Comparison of ENCODE assay signal across 13 mouse cellular contexts in genomic region chr14:31565478-31566212, GRCm38 (mm10). TPM values are rescaled to one million over a fixed set of nuclear protein-coding genes. Genes with fewer than 3 reads are reported as not detected.
A peak's percentile ranks its signal among the peaks of the same experiment; 100 is the strongest.
DNase-seq lines count a peak whose midpoint lies in the region; ATAC-seq and TF ChIP-seq lines count a peak whose summit lies in the region.
"Had no signal": no experiment of that assay in that cellular context is flagged by ENCODE, and none has a peak within 500 bp of the region (broad histone marks: within the 10 kb centered on the region; RNA-seq: fewer than 3 reads in every experiment).

No protein-coding gene starts in this region.

- 61% methylated on average over 9 of the region's 9 CpGs for WGBS in heart, embryonic 11.5 days (ENCODE audit: insufficient replicate concordance)
- WGBS in kidney, adult 2 months = 55% methylated on average over 9 of the region's 9 CpGs
- 45% methylated on average over 9 of the region's 9 CpGs for WGBS in embryonic facial prominence, embryonic 15.5 days
- 63% methylated on average over 9 of the region's 9 CpGs for WGBS in liver, postnatal 0 days (ENCODE audit: insufficient replicate concordance)
- 69% methylated on average over 9 of the region's 9 CpGs for WGBS in forebrain, postnatal 0 days

- TF ChIP-seq EP300 in liver, postnatal 0 days (IDR thresholded peaks at IDR 0.05; ENCODE audit: low read depth) = no peak

- no peak for TF ChIP-seq POLR2A in kidney, adult 2 months (IDR thresholded peaks at IDR 0.05; ENCODE audit: low read depth, low read length)

- H3K36me3 ChIP-seq in heart, embryonic 11.5 days (ENCODE audit: control insufficient read depth, insufficient read depth, low read length) = no peaks in the 10 kb centered on the region
- H3K36me3 ChIP-seq in kidney, adult 2 months (ENCODE audit: control insufficient read depth, insufficient read depth, low read length) = no peaks in the 10 kb centered on the region
- H3K36me3 ChIP-seq in embryonic facial prominence, embryonic 15.5 days = no peaks in the 10 kb centered on the region
- no peaks in the 10 kb centered on the region for H3K36me3 ChIP-seq in liver, postnatal 0 days (replicated peaks; ENCODE audit: insufficient read depth, low read length)
- no peaks in the 10 kb centered on the region for H3K36me3 ChIP-seq in forebrain, postnatal 0 days (ENCODE audit: insufficient read depth)

- peaks cover 43% of the 10 kb centered on the region for H3K4me1 ChIP-seq in heart, embryonic 11.5 days (ENCODE audit: control insufficient read depth, insufficient read depth, low read length)
- peaks cover 10% of the 10 kb centered on the region; the same call in 1 of the 2 replicates for H3K4me1 ChIP-seq in kidney, adult 2 months (ENCODE audit: control insufficient read depth, insufficient read depth, low read length)
- peaks cover 16% of the 10 kb centered on the region for H3K4me1 ChIP-seq in embryonic facial prominence, embryonic 15.5 days
- peaks cover 30% of the 10 kb centered on the region for H3K4me1 ChIP-seq in liver, postnatal 0 days (ENCODE audit: insufficient read depth)
- no peaks in the 10 kb centered on the region for H3K4me1 ChIP-seq in forebrain, postnatal 0 days (ENCODE audit: insufficient read depth)

- H3K9me3 ChIP-seq in heart, embryonic 11.5 days (replicated peaks; ENCODE audit: control insufficient read depth, low read length) = no peaks in the 10 kb centered on the region
- H3K9me3 ChIP-seq in embryonic facial prominence, embryonic 15.5 days (replicated peaks) = no peaks in the 10 kb centered on the region
- no peaks in the 10 kb centered on the region for H3K9me3 ChIP-seq in liver, postnatal 0 days (ENCODE audit: low read length)
- H3K9me3 ChIP-seq in forebrain, postnatal 0 days (ENCODE audit: low read length) = no peaks in the 10 kb centered on the region

- peak overlapping the region; percentile 76 for H3K27ac ChIP-seq in heart, embryonic 11.5 days (ENCODE audit: low read depth, low read length)
- no peak overlapping the region for H3K27ac ChIP-seq in kidney, adult 2 months (ENCODE audit: insufficient read depth, low read depth, low read length)
- peak overlapping the region; percentile 44; the same call in 1 of the 2 replicates for H3K27ac ChIP-seq in embryonic facial prominence, embryonic 15.5 days (replicated peaks)
- no peak overlapping the region for H3K27ac ChIP-seq in liver, postnatal 0 days (ENCODE audit: low read depth)
- H3K27ac ChIP-seq in forebrain, postnatal 0 days (ENCODE audit: low read depth, low read length) = no peak overlapping the region

- no peak for ATAC-seq in heart, embryonic 11.5 days (replicated peaks; ENCODE audit: insufficient number of reproducible peaks, low FRiP score, low TSS enrichment)
- no peak for ATAC-seq in embryonic facial prominence, embryonic 15.5 days (ENCODE audit: insufficient number of reproducible peaks, low FRiP score, low TSS enrichment, low read depth)
- ATAC-seq in liver, postnatal 0 days = peak; percentile 33; the same call in 1 of the 2 replicates
- ATAC-seq in forebrain, postnatal 0 days = no peak

- H3K4me3 ChIP-seq in heart, embryonic 11.5 days (ENCODE audit: low read depth, low read length) = no peak overlapping the region
- no peak overlapping the region for H3K4me3 ChIP-seq in kidney, adult 2 months (ENCODE audit: insufficient read depth, low read depth, low read length)
- no peak overlapping the region for H3K4me3 ChIP-seq in embryonic facial prominence, embryonic 15.5 days (replicated peaks)
- H3K4me3 ChIP-seq in liver, postnatal 0 days (ENCODE audit: low read depth, low read length) = no peak overlapping the region
- no peak overlapping the region for H3K4me3 ChIP-seq in forebrain, postnatal 0 days (ENCODE audit: low read depth, low read length)

- no peak for TF ChIP-seq CTCF in kidney, adult 2 months (conservative IDR thresholded peaks at IDR 0.05; ENCODE audit: insufficient read depth, insufficient read length, low read depth, low read length)
- no peak for TF ChIP-seq CTCF in liver, postnatal 0 days (IDR thresholded peaks at IDR 0.05; ENCODE audit: low read depth)
- TF ChIP-seq CTCF in forebrain, postnatal 0 days (IDR thresholded peaks at IDR 0.05; ENCODE audit: low read depth) = no peak

- H3K9ac ChIP-seq in heart, embryonic 11.5 days (ENCODE audit: low read depth, low read length) = no peak overlapping the region; the same call in 1 of the 2 replicates
- H3K9ac ChIP-seq in embryonic facial prominence, embryonic 15.5 days = no peak overlapping the region
- no peak overlapping the region for H3K9ac ChIP-seq in liver, postnatal 0 days (replicated peaks)
- H3K9ac ChIP-seq in forebrain, postnatal 0 days = no peak overlapping the region

- DNase-seq in heart, adult 9 months (ENCODE audit: low spot score in 2 of 2) = no peak
- peak; percentile 15 for DNase-seq in kidney, postnatal 14 days
- no peak for DNase-seq in kidney, adult 2 months
- DNase-seq in liver, postnatal 0 days = no peak
- DNase-seq in left cerebral cortex, adult 18-20 months (ENCODE audit: low spot score in 2 of 2) = no peak
- DNase-seq in forebrain, postnatal 0 days = no peak
- DNase-seq: cerebellum, adult 18-20 months; left cerebral cortex, postnatal 4 days; right cerebral cortex, postnatal 4 days had no signal

- peak overlapping the region; percentile 21; the same call in 1 of the 2 replicates for H3K4me2 ChIP-seq in heart, embryonic 11.5 days
- H3K4me2 ChIP-seq in embryonic facial prominence, embryonic 15.5 days (replicated peaks) = no peak overlapping the region
- no peak overlapping the region for H3K4me2 ChIP-seq in liver, postnatal 0 days (ENCODE audit: low read depth, low read length)
- H3K4me2 ChIP-seq in forebrain, postnatal 0 days (ENCODE audit: low read depth) = no peak overlapping the region

- no peaks in the 10 kb centered on the region for H3K27me3 ChIP-seq in heart, embryonic 11.5 days (ENCODE audit: control insufficient read depth, insufficient read depth, low read length)
- no peaks in the 10 kb centered on the region for H3K27me3 ChIP-seq in kidney, adult 2 months (replicated peaks; ENCODE audit: control insufficient read depth, insufficient read depth, low read length)
- no peaks in the 10 kb centered on the region for H3K27me3 ChIP-seq in embryonic facial prominence, embryonic 15.5 days
- no peaks in the 10 kb centered on the region for H3K27me3 ChIP-seq in liver, postnatal 0 days (ENCODE audit: insufficient read depth, low read length)
- H3K27me3 ChIP-seq in forebrain, postnatal 0 days (ENCODE audit: insufficient read depth, low read length) = no peaks in the 10 kb centered on the region

RNA-seq across cellular contexts. Expression of gene Colq, which starts 25.5 kb away (rescaled TPM):
- polyA plus RNA-seq in heart, embryonic 11.5 days (2014; fragmentation: Nextera tagmentation; extraction: Ambion mirVana) = 4.7 and 6.8 TPM in 2 replicates
- 0.27 and 1.2 TPM in 2 replicates for polyA plus RNA-seq in kidney, adult 2 months (2012; rRNA removed)
- polyA plus RNA-seq in embryonic facial prominence, embryonic 15.5 days (2015; fragmentation: Nextera tagmentation; extraction: Ambion mirVana) = 3.5 and 5.4 TPM in 2 replicates
- 0.29 and 0.52 TPM in 2 replicates for polyA plus RNA-seq in liver, postnatal 0 days (2015; fragmentation: Nextera tagmentation; extraction: Ambion mirVana)
- under 1 TPM; 0.35 to 0.74 TPM for total RNA-seq in left cerebral cortex, adult 18-20 months (2021)
- 0.43 TPM in 1 of 2 replicates, not detected in the other for total RNA-seq in forebrain, postnatal 0 days (2014; rRNA removed)
- 0.13 TPM in 1 of 2 replicates, not detected in the other for polyA plus RNA-seq in forebrain, postnatal 0 days (2015; fragmentation: Nextera tagmentation; extraction: Ambion mirVana)
- total RNA-seq: MEL had no signal
- polyA plus RNA-seq: C2C12 had no signal

Comparison
In these comparisons a context has a peak if more than half of its experiments do, and no peak if none do; other contexts are left out.
1. H3K27ac ChIP-seq: peak in heart, embryonic 11.5 days (single experiment) and embryonic facial prominence, embryonic 15.5 days (single experiment); none in kidney, adult 2 months (single experiment), liver, postnatal 0 days (single experiment) and forebrain, postnatal 0 days (single experiment).